Mouse (Mus musculus): ENCODE measurements at regions not wholly inside any gene's neighbourhood (a gene's known extent, or its start where the extent isn't known, plus 50 kb on each side); places are given as distances from the start of the nearest gene placed in this dataset.
"Not testable (repeated sequence)": the region's sequence is repeated elsewhere in the genome, so short reads cannot be mapped to it uniquely, and the experiment has no call there.

DNA sequence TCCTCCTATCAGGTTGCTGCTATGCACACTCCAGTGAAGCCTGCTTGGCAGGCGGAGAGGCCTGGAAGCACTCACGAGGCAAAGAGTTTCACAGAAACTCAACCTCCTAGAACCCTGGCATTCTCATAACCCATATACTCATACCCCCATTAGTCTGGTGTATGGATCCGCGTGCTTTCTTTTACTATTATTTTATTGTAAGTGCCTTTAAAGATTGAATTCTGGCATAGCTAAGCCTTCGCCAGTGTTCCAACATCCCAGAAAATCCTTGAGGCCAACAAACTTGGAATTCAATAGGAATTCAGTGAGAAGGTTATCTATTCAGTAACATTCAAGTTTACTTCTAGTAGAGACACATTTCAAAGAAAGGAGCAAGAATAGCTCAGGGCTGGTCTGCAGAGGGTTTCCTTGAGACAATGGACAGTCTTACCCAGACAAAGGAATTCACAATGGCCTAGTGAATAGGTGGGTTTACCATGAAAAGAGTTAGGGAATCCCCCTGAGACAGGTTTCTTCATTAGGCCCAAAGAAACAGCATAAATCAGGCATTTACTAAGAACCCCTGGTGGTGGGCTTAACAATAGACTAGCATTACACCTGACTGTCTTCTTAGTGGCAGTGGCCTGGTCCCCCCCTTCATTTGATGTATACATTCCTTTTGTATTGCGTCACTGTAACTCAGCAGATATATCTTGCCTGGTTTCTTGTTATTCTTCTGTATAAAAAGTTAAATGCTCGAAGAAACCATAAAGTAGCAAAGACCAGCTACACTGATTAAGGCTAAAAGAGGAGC is 80.8 kb upstream of the Gm15446 start:
- not testable (repeated sequence) for DNase-seq (ENCODE audit: low spot score in 2 of 2)

DNA sequence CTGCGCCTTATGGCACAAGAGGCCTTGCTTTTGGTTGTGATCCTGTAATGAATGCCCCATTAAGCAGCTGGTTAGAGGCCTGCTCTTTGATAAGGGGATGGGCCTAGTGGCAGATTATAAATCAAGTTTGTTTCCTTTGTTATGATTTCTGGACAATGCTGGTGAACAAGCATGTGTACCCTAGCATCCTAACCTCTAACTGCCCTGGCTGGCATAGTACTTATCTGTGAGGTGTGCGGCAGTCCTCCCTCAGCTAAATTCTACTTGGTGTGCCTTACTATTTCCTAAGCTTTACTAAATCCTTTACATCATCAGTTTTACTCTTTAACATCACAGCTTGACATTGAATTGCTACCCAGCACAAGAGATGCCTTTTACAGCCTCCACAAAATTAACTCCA is 79.0 kb upstream of the Gm15446 start:
- not testable (repeated sequence) for DNase-seq (ENCODE audit: low spot score in 2 of 2)

DNA sequence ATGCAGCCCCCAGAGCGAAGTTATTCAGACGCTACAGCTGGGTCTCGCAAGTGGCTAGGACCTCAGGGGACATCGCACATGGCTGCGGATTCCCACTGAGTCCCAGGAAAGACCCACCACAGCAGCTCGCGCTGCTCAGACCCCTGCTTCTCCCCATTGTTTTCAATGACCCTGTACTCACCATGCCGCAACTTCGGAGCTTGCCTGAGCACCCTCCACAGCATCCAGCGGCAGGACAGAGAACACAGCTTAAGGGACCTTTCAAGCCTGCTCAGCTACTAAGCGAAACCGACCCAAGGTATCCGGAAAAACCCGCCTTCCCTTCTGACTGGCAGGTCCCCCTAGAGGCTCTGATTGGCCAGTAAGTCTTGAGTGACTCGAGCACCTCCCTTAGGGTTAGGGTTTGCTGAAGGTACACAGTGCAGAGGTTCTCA is 78.4 kb upstream of the Gm15446 start:
- no peak for DNase-seq (ENCODE audit: low spot score in 2 of 2)

DNA sequence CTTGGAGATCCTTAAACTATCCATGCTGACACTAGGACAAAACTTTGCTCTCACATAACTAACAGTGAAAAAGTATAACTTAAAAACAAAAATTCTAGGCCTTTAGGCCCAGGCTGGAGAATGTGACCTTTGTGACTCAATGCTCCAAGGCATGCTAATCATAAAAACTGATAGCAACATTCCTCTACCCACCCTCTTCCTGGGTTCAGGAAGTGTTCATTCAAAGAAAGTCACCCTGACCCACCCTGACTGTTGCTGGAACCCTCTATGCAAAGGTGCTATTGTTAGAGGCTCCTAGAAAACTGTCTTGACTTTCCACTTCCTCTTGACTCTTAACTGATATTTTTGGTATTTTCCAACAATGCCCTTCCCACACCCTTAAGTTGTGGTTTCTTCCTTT is 72.0 kb upstream of the Gm15446 start:
- DNase-seq (ENCODE audit: low spot score in 2 of 2), result not testable (repeated sequence)

DNA sequence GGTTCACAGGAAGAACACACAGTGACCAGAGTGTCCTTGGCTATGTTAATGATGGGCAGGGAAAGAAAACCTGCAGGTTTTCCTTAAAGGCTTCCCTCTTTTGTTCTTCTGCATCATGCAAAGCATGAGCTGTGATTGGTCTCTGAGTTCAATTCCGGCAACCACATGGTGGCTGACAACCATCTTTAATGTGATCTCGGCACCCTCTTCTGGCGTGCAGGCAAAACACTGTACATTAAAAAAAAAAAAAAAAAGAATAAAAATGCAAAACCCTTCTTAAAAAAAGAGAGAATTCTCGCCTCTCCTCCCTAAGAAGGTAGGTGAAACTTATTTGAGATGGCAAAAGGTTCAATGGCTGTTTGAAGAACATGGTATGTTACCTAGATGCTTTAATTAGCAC is 62.8 kb upstream of the Gm15446 start:
- no peak for DNase-seq (ENCODE audit: low spot score in 2 of 2)

DNA sequence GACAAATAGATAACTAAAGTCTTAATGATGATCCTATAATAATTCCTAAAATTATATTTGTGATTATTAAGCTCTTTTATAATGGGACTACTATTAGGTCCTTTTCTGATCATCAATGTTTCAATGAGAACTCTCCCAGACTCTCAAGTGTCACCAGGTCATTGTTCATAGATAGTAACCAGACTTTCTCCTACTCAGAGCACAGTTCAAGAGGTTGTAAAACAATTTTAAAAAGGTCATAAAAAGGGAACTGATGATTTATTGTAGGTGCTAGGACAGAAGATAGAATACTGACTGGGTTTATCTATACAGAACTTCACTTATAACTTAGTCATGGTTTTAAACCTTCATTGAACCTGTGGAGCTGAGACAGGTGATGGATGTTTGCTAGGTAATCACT is 58.7 kb upstream of the Gm15446 start:
- DNase-seq (ENCODE audit: low spot score in 2 of 2), result not testable (repeated sequence)

DNA sequence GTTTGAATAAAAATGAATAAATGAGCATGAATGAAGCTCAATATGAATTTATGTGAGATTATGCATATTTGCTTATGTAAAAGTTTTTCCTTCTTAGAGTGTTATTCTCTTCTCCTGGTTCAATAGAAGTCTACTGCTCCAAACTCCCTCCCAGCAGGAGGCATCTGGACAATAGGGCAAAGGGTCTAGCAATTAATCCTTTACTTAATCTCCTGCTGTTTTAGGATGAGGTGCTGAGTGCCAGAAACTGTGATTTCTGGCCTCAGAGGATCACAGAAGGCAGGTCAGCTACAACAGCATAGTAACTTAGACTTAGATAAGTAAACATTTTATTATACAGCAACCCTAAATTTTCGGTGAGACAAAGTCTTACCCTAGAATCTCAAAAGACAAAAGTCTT is 57.6 kb upstream of the Gm15446 start:
- no peak for DNase-seq (ENCODE audit: low spot score in 2 of 2)

DNA sequence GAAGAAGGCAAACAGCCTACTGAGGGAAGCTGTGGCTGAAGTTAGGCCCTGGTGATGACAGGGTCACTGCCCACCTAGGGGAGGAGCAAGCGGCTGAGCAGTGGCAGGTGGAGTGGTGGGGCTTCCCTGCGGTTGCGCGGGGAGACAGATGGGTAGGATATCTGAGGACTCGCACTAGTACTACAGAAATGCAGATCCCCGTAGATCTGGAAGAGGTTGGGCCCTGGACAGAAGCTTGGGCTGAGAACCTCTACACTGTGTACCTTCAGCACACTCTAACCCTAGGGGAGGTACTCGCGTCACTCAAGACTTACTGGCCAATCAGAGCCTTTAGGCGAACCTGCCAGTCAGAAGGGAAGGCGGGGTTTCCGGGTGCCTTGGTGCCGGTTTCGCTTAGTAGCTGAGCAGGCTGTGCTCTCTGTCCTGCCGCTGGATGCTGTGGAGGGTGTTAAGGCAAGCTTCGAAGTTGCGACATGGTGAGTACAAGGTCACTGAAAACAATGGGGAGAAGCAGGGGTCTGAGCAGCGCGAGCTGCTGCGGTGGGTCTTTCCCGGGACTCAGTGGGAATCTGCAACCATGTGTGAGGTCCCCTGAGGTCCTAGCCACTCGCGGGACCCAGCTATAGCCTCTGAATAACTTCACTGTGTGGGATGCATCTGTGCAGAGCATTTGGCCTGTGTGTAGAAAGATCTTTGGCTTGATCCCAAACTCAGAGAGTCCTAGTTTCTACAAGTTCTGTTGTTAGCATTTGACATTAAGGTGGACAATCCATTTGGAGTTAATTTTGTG is 56.7 kb upstream of the Gm15446 start:
- peak; percentile 72 to 81 for DNase-seq (ENCODE audit: low spot score in 2 of 2)

DNA sequence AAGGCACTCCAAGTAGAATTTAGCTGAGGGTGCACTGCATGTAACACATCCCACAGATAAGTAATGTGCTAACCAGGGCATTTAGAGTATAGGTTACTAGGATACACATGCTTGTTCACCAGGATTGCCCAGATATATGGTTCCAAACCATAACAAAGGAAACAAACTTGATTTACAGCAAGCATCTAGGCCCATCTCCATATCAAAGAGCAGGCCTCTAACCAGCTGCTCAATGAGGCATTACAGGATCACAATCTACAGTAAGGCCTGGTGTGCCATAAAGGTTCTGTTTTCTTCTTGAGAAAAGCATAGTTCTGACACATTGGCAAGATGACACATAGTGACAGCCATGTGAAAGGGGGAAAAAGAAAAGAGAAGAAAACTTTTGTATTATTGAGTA is 56.0 kb upstream of the Gm15446 start:
- DNase-seq (ENCODE audit: low spot score in 2 of 2), result not testable (repeated sequence)

Measured in left cerebral cortex, adult 8-10 months (tissue).